Comparison of ENCODE assay signal across 10 mouse cellular contexts in the genomic region with DNA sequence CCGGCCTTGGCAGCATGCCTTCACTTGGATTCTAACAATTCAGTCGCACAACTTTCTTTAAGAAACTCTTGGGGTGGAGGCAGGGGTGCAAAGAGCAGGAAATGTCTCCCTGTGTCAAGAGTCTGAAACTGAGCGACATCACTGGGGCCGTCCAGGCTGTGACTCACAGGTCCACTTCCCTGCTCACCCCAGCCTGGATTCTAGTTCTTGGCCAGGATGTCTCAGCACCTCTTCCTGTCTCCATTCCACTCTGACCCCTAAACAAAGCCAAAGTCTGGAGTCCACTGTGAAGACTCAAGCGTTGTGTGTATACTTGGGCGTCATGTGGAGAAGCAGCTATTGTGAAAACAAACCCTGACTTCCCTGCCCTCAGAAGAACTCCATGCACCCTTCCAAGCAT. TPM values are rescaled to one million over a fixed set of nuclear protein-coding genes. Genes with fewer than 3 reads are reported as not detected.
DNase-seq lines count a peak whose midpoint lies in the region; ATAC-seq and TF ChIP-seq lines count a peak whose summit lies in the region.
"Had no signal": no experiment of that assay in that cellular context is flagged by ENCODE, and none has a peak within 500 bp of the region (broad histone marks: within the 10 kb centered on the region; RNA-seq: fewer than 3 reads in every experiment).

No protein-coding gene starts in this region.

- ATAC-seq in liver, embryonic 11.5 days (replicated peaks; ENCODE audit: low FRiP score) = 0 out of 2 replicates have a peak, but pooled peaks have one; percentile 18
- peak; percentile 68 for ATAC-seq in heart, embryonic 12.5 days (ENCODE audit: insufficient number of reproducible peaks, low FRiP score)
- 0 out of 2 replicates have a peak, but pooled peaks have one; percentile 61 for ATAC-seq in kidney, postnatal 0 days (replicated peaks; ENCODE audit: low FRiP score, low read depth)
- peak; percentile 53; the same call in 1 of the 2 replicates for ATAC-seq in stomach, embryonic 14.5 days (ENCODE audit: insufficient number of reproducible peaks, insufficient read depth, low FRiP score, low read depth)
- no peak for ATAC-seq in monocyte, adult 5-6 weeks (replicated peaks; ENCODE audit: insufficient number of reproducible peaks, low FRiP score, low TSS enrichment, poor library complexity, severe bottlenecking)
- ATAC-seq: midbrain, embryonic 15.5 days had no signal

- H3K27me3 ChIP-seq in liver, embryonic 11.5 days (replicated peaks; ENCODE audit: control insufficient read depth, insufficient read depth, low read length) = no peaks in the 10 kb centered on the region
- H3K27me3 ChIP-seq in heart, embryonic 12.5 days (replicated peaks) = no peaks in the 10 kb centered on the region
- no peaks in the 10 kb centered on the region for H3K27me3 ChIP-seq in kidney, postnatal 0 days (ENCODE audit: insufficient read depth, low read length)
- H3K27me3 ChIP-seq in stomach, embryonic 14.5 days (ENCODE audit: control insufficient read depth, insufficient read depth, low read length) = no peaks in the 10 kb centered on the region
- H3K27me3 ChIP-seq: midbrain, embryonic 15.5 days had no signal

- WGBS in liver, embryonic 11.5 days = 64% methylated on average over 6 of the region's 6 CpGs
- 56% methylated on average over 6 of the region's 6 CpGs for WGBS in heart, embryonic 12.5 days
- 48% methylated on average over 6 of the region's 6 CpGs for WGBS in kidney, postnatal 0 days
- WGBS in stomach, embryonic 14.5 days = 61% methylated on average over 6 of the region's 6 CpGs

- no peak for TF ChIP-seq CTCF in kidney, postnatal 0 days (IDR thresholded peaks at IDR 0.05; ENCODE audit: low read depth)

- no peaks in the 10 kb centered on the region for H3K9me3 ChIP-seq in liver, embryonic 11.5 days (ENCODE audit: control insufficient read depth, low read length)
- H3K9me3 ChIP-seq in heart, embryonic 12.5 days (replicated peaks) = no peaks in the 10 kb centered on the region
- no peaks in the 10 kb centered on the region for H3K9me3 ChIP-seq in kidney, postnatal 0 days (replicated peaks; ENCODE audit: low read length)
- no peaks in the 10 kb centered on the region for H3K9me3 ChIP-seq in stomach, embryonic 14.5 days (ENCODE audit: control insufficient read depth, low read depth, low read length)
- H3K9me3 ChIP-seq: midbrain, embryonic 15.5 days had no signal

- no peak overlapping the region for H3K27ac ChIP-seq in liver, embryonic 11.5 days (ENCODE audit: low read depth, low read length)
- peak overlapping the region; percentile 40; the same call in 1 of the 2 replicates for H3K27ac ChIP-seq in heart, embryonic 12.5 days (ENCODE audit: poor library complexity, severe bottlenecking)
- peak overlapping the region; percentile 66; the same call in 1 of the 2 replicates for H3K27ac ChIP-seq in kidney, postnatal 0 days
- no peak overlapping the region for H3K27ac ChIP-seq in stomach, embryonic 14.5 days (ENCODE audit: low read length)
- H3K27ac ChIP-seq: midbrain, embryonic 15.5 days had no signal

- DNase-seq in liver, embryonic 11.5 days (ENCODE audit: low spot score) = no peak
- DNase-seq in liver = no peak
- DNase-seq in kidney, postnatal 0 days (ENCODE audit: low spot score) = peak; percentile 63
- no peak for DNase-seq in layer of hippocampus, postnatal 36 days
- no peak for DNase-seq in left cerebral cortex, postnatal 25 days (ENCODE audit: low spot score in 2 of 2)

- H3K9ac ChIP-seq in liver, embryonic 11.5 days (ENCODE audit: low read depth, low read length) = no peak overlapping the region
- no peak overlapping the region for H3K9ac ChIP-seq in heart, embryonic 12.5 days
- no peak overlapping the region for H3K9ac ChIP-seq in kidney, postnatal 0 days (ENCODE audit: low read depth, low read length)
- no peak overlapping the region for H3K9ac ChIP-seq in stomach, embryonic 14.5 days (replicated peaks; ENCODE audit: low read depth, low read length)
- H3K9ac ChIP-seq: midbrain, embryonic 15.5 days had no signal

- intact Hi-C loops in left cerebral cortex, postnatal 25 days (cut with DNase I) = no loop called here

- H3K4me1 ChIP-seq in liver, embryonic 11.5 days (replicated peaks; ENCODE audit: control insufficient read depth, insufficient read depth, low read length) = 0 out of 2 replicates have a peak, but pooled peaks cover 2% of the 10 kb centered on the region
- H3K4me1 ChIP-seq in heart, embryonic 12.5 days (replicated peaks) = peaks cover 25% of the 10 kb centered on the region
- no peaks in the 10 kb centered on the region; the same call in 1 of the 2 replicates for H3K4me1 ChIP-seq in kidney, postnatal 0 days (replicated peaks; ENCODE audit: insufficient read depth, low read length)
- H3K4me1 ChIP-seq in stomach, embryonic 14.5 days (ENCODE audit: control insufficient read depth, insufficient read depth, low read length) = peaks cover 7% of the 10 kb centered on the region
- H3K4me1 ChIP-seq: midbrain, embryonic 15.5 days had no signal

- H3K36me3 ChIP-seq in liver, embryonic 11.5 days (ENCODE audit: control insufficient read depth, insufficient read depth, low read length) = no peaks in the 10 kb centered on the region
- no peaks in the 10 kb centered on the region for H3K36me3 ChIP-seq in heart, embryonic 12.5 days
- no peaks in the 10 kb centered on the region for H3K36me3 ChIP-seq in kidney, postnatal 0 days (ENCODE audit: insufficient read depth, low read length)
- H3K36me3 ChIP-seq in stomach, embryonic 14.5 days (ENCODE audit: control insufficient read depth, insufficient read depth, low read length) = no peaks in the 10 kb centered on the region
- H3K36me3 ChIP-seq: midbrain, embryonic 15.5 days had no signal

- no peak overlapping the region for H3K4me2 ChIP-seq in liver, embryonic 11.5 days
- no peak overlapping the region for H3K4me2 ChIP-seq in heart, embryonic 12.5 days
- no peak overlapping the region for H3K4me2 ChIP-seq in kidney, postnatal 0 days (ENCODE audit: low read length)
- H3K4me2 ChIP-seq in stomach, embryonic 14.5 days (replicated peaks; ENCODE audit: low read depth, low read length) = no peak overlapping the region
- H3K4me2 ChIP-seq: midbrain, embryonic 15.5 days had no signal

- no peak overlapping the region for H3K4me3 ChIP-seq in liver, embryonic 11.5 days (ENCODE audit: low read depth, low read length)
- H3K4me3 ChIP-seq in heart, embryonic 12.5 days = no peak overlapping the region
- no peak overlapping the region for H3K4me3 ChIP-seq in kidney, postnatal 0 days (replicated peaks; ENCODE audit: low read depth, low read length)
- no peak overlapping the region for H3K4me3 ChIP-seq in stomach, embryonic 14.5 days (ENCODE audit: low read depth, low read length)
- H3K4me3 ChIP-seq: midbrain, embryonic 15.5 days had no signal

RNA-seq across cellular contexts. Expression of a gene that starts 55.6 kb away (rescaled TPM):
- 28.0 and 31.2 TPM in 2 replicates for polyA plus RNA-seq in liver, embryonic 11.5 days (2014; fragmentation: Nextera tagmentation; extraction: Ambion mirVana)
- 48.0 and 48.6 TPM in 2 replicates for polyA plus RNA-seq in heart, embryonic 12.5 days (2016; fragmentation: Nextera tagmentation; extraction: Ambion mirVana)
- polyA plus RNA-seq in kidney, postnatal 0 days (2015; fragmentation: Nextera tagmentation; extraction: Ambion mirVana) = 19.6 and 21.9 TPM in 2 replicates
- 26.5 and 27.6 TPM in 2 replicates for polyA plus RNA-seq in stomach, embryonic 14.5 days (2014; fragmentation: Nextera tagmentation; extraction: Ambion mirVana)
- 1 to 10 TPM; 6.1 to 8.9 TPM for total RNA-seq in layer of hippocampus, postnatal 36 days (2021)
- total RNA-seq in left cerebral cortex, postnatal 25 days (2021) = 10 to 100 TPM; 10.2 to 10.5 TPM
- not detected in 3 replicates for total RNA-seq in monocyte, adult 5-6 weeks (2017)
- total RNA-seq: MEL had no signal

Comparison
In these comparisons a context has a peak if more than half of its experiments do, and no peak if none do; other contexts are left out.
1. H3K27ac ChIP-seq: peak in heart, embryonic 12.5 days (single experiment) and kidney, postnatal 0 days (single experiment); none in liver, embryonic 11.5 days (single experiment) and stomach, embryonic 14.5 days (single experiment).